Mouse (Mus musculus) C2C12 (cell line): ENCODE measurements around the gene Ank2. TPM values are rescaled to one million over a fixed set of nuclear protein-coding genes. Genes with fewer than 3 reads are reported as not detected.

Source experiments
- H3K27me3 ChIP-seq: one replicate; pipeline ENCODE4 v1.6.1; 2011; ENCODE audit not compliant: control insufficient read depth, insufficient read depth, insufficient read length
- H3K36me3 ChIP-seq: one replicate; pipeline ENCODE4 v1.6.1; 2011; ENCODE audit not compliant: control insufficient read depth, insufficient read depth
- H3K4me3 ChIP-seq: one replicate; pipeline ENCODE4 v1.5.1; 2011; ENCODE audit warnings: mild to moderate bottlenecking, control low read depth; ENCODE audit not compliant: poor library complexity, insufficient read depth, severe bottlenecking
- H3K79me2 ChIP-seq: one replicate; pipeline ENCODE4 v1.6.1; 2011; ENCODE audit not compliant: control insufficient read depth, insufficient read depth
- H3K79me3 ChIP-seq: one replicate; pipeline ENCODE4 v1.6.1; 2011; ENCODE audit warnings: low read depth, control low read depth
- H3ac ChIP-seq: one replicate; pipeline ENCODE3; 2011; ENCODE audit warnings: low read depth; ENCODE audit not compliant: control insufficient read depth, insufficient read length
- CEBPB ChIP-seq: IDR thresholded peaks from one replicate; pipeline ENCODE4 v1.6.1; 2011; ENCODE audit warnings: low read depth, mild to moderate bottlenecking, control low read depth, moderate library complexity
- CTCF ChIP-seq: IDR thresholded peaks from one replicate; pipeline ENCODE4 v1.5.1; 2011; ENCODE audit not compliant: control insufficient read depth, insufficient read depth, insufficient read length
- FOSL1 ChIP-seq: IDR thresholded peaks from one replicate; pipeline ENCODE4 v1.8.0; 2011; ENCODE audit warnings: mild to moderate bottlenecking, low read length; ENCODE audit not compliant: poor library complexity, insufficient read depth, severe bottlenecking
- MAX ChIP-seq: IDR thresholded peaks from one replicate; pipeline ENCODE4 v1.6.1; 2011; ENCODE audit warnings: mild to moderate bottlenecking, control low read depth
- MYOD1 ChIP-seq: IDR thresholded peaks from one replicate; pipeline ENCODE4 v1.6.1; 2011; ENCODE audit warnings: low read depth; ENCODE audit not compliant: control insufficient read depth, insufficient read length
- MYOG ChIP-seq: IDR thresholded peaks from one replicate; pipeline ENCODE4 v1.6.1; 2011; ENCODE audit not compliant: control insufficient read depth, insufficient read length; ENCODE audit errors: extremely low read depth
- USF1 ChIP-seq: IDR thresholded peaks from one replicate; pipeline ENCODE4 v1.6.1; 2011; ENCODE audit warnings: low read depth, mild to moderate bottlenecking, control low read depth, moderate library complexity
- polyA plus RNA-seq: library from polyadenylated mRNA; unstranded; fragments of >200 nt; fragmentation: generic; extraction: Trizol; gene quantifications from one replicate; pipeline ENCODE4 v1.2.1, GENCODE M21; 2012; ENCODE audit warnings: missing spikeins

Ank2 gene
- polyA plus RNA-seq, 1 experiment: 3.5 TPM

DNA sequence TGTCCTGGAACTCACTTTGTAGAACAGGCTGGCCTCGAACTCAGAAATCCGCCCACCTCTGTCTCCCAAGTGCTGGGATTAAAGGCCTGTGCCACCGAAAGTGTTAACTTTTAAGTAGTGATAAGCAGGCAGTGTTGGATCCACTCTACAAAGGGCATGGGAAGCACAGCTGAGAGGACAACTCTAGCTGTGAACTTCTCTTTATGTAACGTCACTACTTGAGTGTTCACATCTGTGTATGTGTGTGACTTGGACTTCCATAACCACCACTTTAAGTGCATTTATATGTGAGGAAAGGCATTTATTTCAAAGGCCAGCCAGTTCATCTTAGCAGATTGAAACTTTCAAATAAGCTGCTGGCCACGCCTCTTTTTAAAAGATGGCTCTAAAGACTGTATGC is 523.7 kb downstream of the Ank2 start:
- H3K79me2 ChIP-seq: no peaks in the 10 kb centered on the region
- H3K4me3 ChIP-seq: no peak overlapping the region
- no peaks in the 10 kb centered on the region for H3K36me3 ChIP-seq
- no peak overlapping the region for H3ac ChIP-seq
- H3K27me3 ChIP-seq: no peaks in the 10 kb centered on the region
- no peaks in the 10 kb centered on the region for H3K79me3 ChIP-seq
- TF ChIP-seq USF1 (no peak), CEBPB (no peak), MAX (no peak), MYOG (no peak), MYOD1 (no peak), FOSL1 (no peak), CTCF (no peak)

DNA sequence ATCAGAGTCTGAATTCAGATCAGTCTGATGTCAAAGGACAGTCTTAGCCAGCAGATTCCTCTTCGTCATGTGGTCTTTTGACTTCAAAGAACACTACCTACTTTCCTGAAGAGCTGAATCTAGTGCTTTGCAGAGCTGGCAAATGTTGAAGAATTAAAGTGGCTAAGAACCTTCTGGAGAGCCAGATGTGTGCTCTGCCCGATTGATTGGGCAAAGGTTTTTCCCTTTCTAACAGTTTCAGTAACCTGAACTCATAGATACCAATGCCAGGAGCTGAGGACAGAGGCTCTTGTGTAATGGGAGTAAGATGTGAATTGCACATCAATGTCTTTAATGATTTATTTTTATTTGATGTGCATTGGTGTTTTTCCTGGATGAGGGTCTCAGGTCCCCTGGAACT is 525.6 kb downstream of the Ank2 start:
- Histone ChIP-seq H3K4me3 (no peak overlapping the region), H3K79me2 (no peaks in the 10 kb centered on the region)
- TF ChIP-seq USF1 (no peak), MAX (no peak), MYOD1 (no peak), MYOG (no peak), CEBPB (no peak), FOSL1 (no peak), CTCF (no peak)

GRCm38 (mm10) chr3:126971531-126971930 is 527.6 kb downstream of the Ank2 start:
- Histone ChIP-seq H3ac (no peak overlapping the region), H3K79me2 (no peaks in the 10 kb centered on the region), H3K27me3 (no peaks in the 10 kb centered on the region), H3K4me3 (no peak overlapping the region), H3K36me3 (no peaks in the 10 kb centered on the region), H3K79me3 (no peaks in the 10 kb centered on the region)
- no peak for TF ChIP-seq CEBPB
- no peak for TF ChIP-seq CTCF
- no peak for TF ChIP-seq FOSL1
- no peak for TF ChIP-seq MAX

More for the DNA sequence above, 525.6 kb downstream of the Ank2 start:
- Histone ChIP-seq H3K27me3 (no peaks in the 10 kb centered on the region), H3K79me3 (no peaks in the 10 kb centered on the region), H3ac (no peak overlapping the region), H3K36me3 (no peaks in the 10 kb centered on the region)

DNA sequence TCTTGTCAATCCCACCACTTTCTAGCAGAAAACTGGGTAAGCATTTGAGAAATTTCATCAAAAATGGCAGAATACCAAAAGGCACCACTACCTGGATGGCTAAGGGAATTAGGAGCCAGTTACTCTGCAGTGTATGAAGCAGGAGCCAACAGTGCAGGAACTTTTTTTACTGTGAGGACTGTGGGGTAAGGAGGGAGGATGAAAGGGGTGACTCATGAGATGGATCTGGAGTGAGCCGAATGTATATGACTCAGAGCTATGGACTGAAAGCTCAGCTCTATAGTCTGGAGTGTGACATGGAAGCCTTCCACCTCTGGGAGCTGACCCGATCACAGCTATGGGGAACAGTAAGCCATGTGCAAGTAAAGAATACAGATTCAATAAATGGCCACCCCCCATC is 530.4 kb downstream of the Ank2 start:
- H3K4me3 ChIP-seq: no peak overlapping the region
- no peaks in the 10 kb centered on the region for H3K79me2 ChIP-seq
- H3K27me3 ChIP-seq: no peaks in the 10 kb centered on the region
- no peaks in the 10 kb centered on the region for H3K36me3 ChIP-seq
- TF ChIP-seq MAX (peak; percentile 20), MYOG (no peak), FOSL1 (peak; percentile 62)
- H3K79me3 ChIP-seq: no peaks in the 10 kb centered on the region
- no peak overlapping the region for H3ac ChIP-seq

GRCm38 (mm10) chr3:126965767-126966166 is 533.4 kb downstream of the Ank2 start:
- Histone ChIP-seq H3K4me3 (no peak overlapping the region), H3K79me3 (no peaks in the 10 kb centered on the region), H3K79me2 (no peaks in the 10 kb centered on the region), H3K36me3 (no peaks in the 10 kb centered on the region), H3ac (no peak overlapping the region), H3K27me3 (no peaks in the 10 kb centered on the region)
- TF ChIP-seq USF1 (no peak), MYOD1 (no peak), CEBPB (no peak), MAX (no peak), FOSL1 (no peak), MYOG (no peak), CTCF (no peak)

- H3K27me3 ChIP-seq: no peaks in the 10 kb centered on the region
- H3ac ChIP-seq: no peak overlapping the region
- TF ChIP-seq MAX (no peak), CTCF (no peak), FOSL1 (no peak), USF1 (no peak), MYOG (no peak), CEBPB (no peak), MYOD1 (no peak)
- H3K36me3 ChIP-seq: no peaks in the 10 kb centered on the region
- H3K4me3 ChIP-seq: no peak overlapping the region
- no peaks in the 10 kb centered on the region for H3K79me3 ChIP-seq
- no peaks in the 10 kb centered on the region for H3K79me2 ChIP-seq
Measured at GRCm38 (mm10) chr3:126962326-126962725, 536.8 kb downstream of the Ank2 start.
